Mouse (Mus musculus): ENCODE results near the gene Apela. TPM values are rescaled to one million over a fixed set of nuclear protein-coding genes. Genes with fewer than 3 reads are reported as not detected.

Gene Apela
- polyA plus RNA-seq, 1 experiment = not detected

- no peaks in the 10 kb centered on the region for H3K4me1 ChIP-seq (ENCODE audit: control insufficient read depth)
- no peaks in the 10 kb centered on the region for H3K27me3 ChIP-seq (ENCODE audit: control insufficient read depth)
- no peaks in the 10 kb centered on the region for H3K36me3 ChIP-seq (ENCODE audit: control insufficient read depth)
- H3K9me3 ChIP-seq (ENCODE audit: control insufficient read depth, low read length) = no peaks in the 10 kb centered on the region
- H3K4me3 ChIP-seq (replicated peaks) = no peak overlapping the region
- TF ChIP-seq TAL1 (IDR thresholded peaks at IDR 0.05; ENCODE audit: low read length) (no peak), GATA1 (IDR thresholded peaks at IDR 0.05; ENCODE audit: low read length) (no peak)
Observed at GRCm38 (mm10) chr8:65064071-65064470, 26.9 kb upstream of the Apela start.

GRCm38 (mm10) chr8:65062195-65062594 is 25.1 kb upstream of the Apela start:
- no peaks in the 10 kb centered on the region for H3K36me3 ChIP-seq (ENCODE audit: control insufficient read depth)
- H3K4me1 ChIP-seq (ENCODE audit: control insufficient read depth) = no peaks in the 10 kb centered on the region
- H3K27me3 ChIP-seq (ENCODE audit: control insufficient read depth) = no peaks in the 10 kb centered on the region
- TF ChIP-seq GATA1 (IDR thresholded peaks at IDR 0.05; ENCODE audit: low read length) (no peak), TAL1 (IDR thresholded peaks at IDR 0.05; ENCODE audit: low read length) (no peak)
- H3K9me3 ChIP-seq (ENCODE audit: control insufficient read depth, low read length) = no peaks in the 10 kb centered on the region
- H3K4me3 ChIP-seq (replicated peaks) = no peak overlapping the region

- no peaks in the 10 kb centered on the region for H3K9me3 ChIP-seq (ENCODE audit: control insufficient read depth, low read length)
- TF ChIP-seq GATA1 (IDR thresholded peaks at IDR 0.05; ENCODE audit: low read length) (no peak), TAL1 (IDR thresholded peaks at IDR 0.05; ENCODE audit: low read length) (no peak)
Observed at GRCm38 (mm10) chr8:65056722-65057121, 19.6 kb upstream of the Apela start.

DNA sequence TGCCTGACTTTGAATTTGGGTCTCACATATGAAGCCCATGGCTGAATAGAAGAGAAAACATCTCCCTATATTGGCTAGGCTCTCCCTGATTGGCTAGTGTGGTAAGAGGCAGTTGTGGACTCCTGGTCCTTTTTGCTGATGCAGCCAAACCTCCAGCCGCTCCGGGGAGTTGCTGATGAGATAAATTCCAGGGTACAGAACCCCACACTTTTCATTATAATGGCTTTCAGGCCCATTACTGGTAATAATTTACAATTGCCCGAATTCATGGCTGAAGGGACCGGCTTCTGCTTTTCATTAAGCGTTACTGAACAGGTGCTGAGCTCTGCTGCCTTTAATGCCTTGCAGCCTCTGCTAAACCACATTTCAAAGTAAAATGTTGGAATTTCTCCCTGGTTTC is 16.8 kb upstream of the Apela start:
- TF ChIP-seq GATA1 (IDR thresholded peaks at IDR 0.05; ENCODE audit: low read length) (no peak), TAL1 (IDR thresholded peaks at IDR 0.05; ENCODE audit: low read length) (no peak)
- Histone ChIP-seq H3K9me3 (ENCODE audit: control insufficient read depth, low read length) (no peaks in the 10 kb centered on the region), H3K36me3 (ENCODE audit: control insufficient read depth) (no peaks in the 10 kb centered on the region), H3K4me3 (replicated peaks) (no peak overlapping the region), H3K4me1 (ENCODE audit: control insufficient read depth) (no peaks in the 10 kb centered on the region), H3K27me3 (ENCODE audit: control insufficient read depth) (no peaks in the 10 kb centered on the region)

More at GRCm38 (mm10) chr8:65056722-65057121, 19.6 kb upstream of the Apela start:
- H3K4me1 ChIP-seq (ENCODE audit: control insufficient read depth) = no peaks in the 10 kb centered on the region
- no peaks in the 10 kb centered on the region for H3K36me3 ChIP-seq (ENCODE audit: control insufficient read depth)
- no peaks in the 10 kb centered on the region for H3K27me3 ChIP-seq (ENCODE audit: control insufficient read depth)
- no peak overlapping the region for H3K4me3 ChIP-seq (replicated peaks)

- Histone ChIP-seq H3K36me3 (ENCODE audit: control insufficient read depth) (no peaks in the 10 kb centered on the region), H3K4me1 (ENCODE audit: control insufficient read depth) (no peaks in the 10 kb centered on the region), H3K27me3 (ENCODE audit: control insufficient read depth) (no peaks in the 10 kb centered on the region), H3K4me3 (replicated peaks) (no peak overlapping the region), H3K9me3 (ENCODE audit: control insufficient read depth, low read length) (no peaks in the 10 kb centered on the region)
- no peak for TF ChIP-seq GATA1 (IDR thresholded peaks at IDR 0.05; ENCODE audit: low read length)
- no peak for TF ChIP-seq TAL1 (IDR thresholded peaks at IDR 0.05; ENCODE audit: low read length)
Observed at GRCm38 (mm10) chr8:65053554-65053953, 16.4 kb upstream of the Apela start.

- H3K4me1 ChIP-seq (ENCODE audit: control insufficient read depth) = no peaks in the 10 kb centered on the region
- no peaks in the 10 kb centered on the region for H3K27me3 ChIP-seq (ENCODE audit: control insufficient read depth)
- no peak overlapping the region for H3K4me3 ChIP-seq (replicated peaks)
- no peaks in the 10 kb centered on the region for H3K9me3 ChIP-seq (ENCODE audit: control insufficient read depth, low read length)
- H3K36me3 ChIP-seq (ENCODE audit: control insufficient read depth) = no peaks in the 10 kb centered on the region
- TF ChIP-seq TAL1 (IDR thresholded peaks at IDR 0.05; ENCODE audit: low read length) (no peak), GATA1 (IDR thresholded peaks at IDR 0.05; ENCODE audit: low read length) (no peak)
Observed at GRCm38 (mm10) chr8:65047801-65048200, 10.7 kb upstream of the Apela start.

GRCm38 (mm10) chr8:65047193-65047592 is 10.1 kb upstream of the Apela start:
- Histone ChIP-seq H3K36me3 (ENCODE audit: control insufficient read depth) (no peaks in the 10 kb centered on the region), H3K9me3 (ENCODE audit: control insufficient read depth, low read length) (no peaks in the 10 kb centered on the region), H3K4me1 (ENCODE audit: control insufficient read depth) (no peaks in the 10 kb centered on the region), H3K4me3 (replicated peaks) (no peak overlapping the region), H3K27me3 (ENCODE audit: control insufficient read depth) (no peaks in the 10 kb centered on the region)
- no peak for TF ChIP-seq GATA1 (IDR thresholded peaks at IDR 0.05; ENCODE audit: low read length)
- TF ChIP-seq TAL1 (IDR thresholded peaks at IDR 0.05; ENCODE audit: low read length) = no peak

DNA sequence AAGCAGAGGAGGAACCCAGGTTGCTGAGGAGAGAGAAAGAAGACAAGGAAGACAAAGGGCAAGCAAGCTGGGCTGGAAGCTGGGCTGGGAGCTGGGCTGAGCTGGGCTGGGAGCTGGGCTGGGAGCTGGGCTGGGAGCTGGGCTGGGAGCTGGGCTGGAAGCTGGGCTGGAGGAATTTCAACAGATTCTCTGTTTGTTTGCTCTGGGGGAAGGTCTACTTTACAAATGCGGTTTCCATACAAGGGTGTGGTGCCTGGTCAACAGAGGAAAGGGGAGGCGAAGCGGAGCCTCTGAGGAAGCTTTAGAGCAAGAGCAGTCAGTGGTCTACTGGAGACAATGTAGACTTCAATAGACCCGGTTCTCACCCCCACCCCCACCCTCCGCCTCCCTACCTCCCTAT is 9.4 kb upstream of the Apela start:
- Histone ChIP-seq H3K4me3 (replicated peaks) (no peak overlapping the region), H3K36me3 (ENCODE audit: control insufficient read depth) (no peaks in the 10 kb centered on the region), H3K9me3 (ENCODE audit: control insufficient read depth, low read length) (no peaks in the 10 kb centered on the region), H3K27me3 (ENCODE audit: control insufficient read depth) (no peaks in the 10 kb centered on the region), H3K4me1 (ENCODE audit: control insufficient read depth) (no peaks in the 10 kb centered on the region)
- TF ChIP-seq GATA1 (IDR thresholded peaks at IDR 0.05; ENCODE audit: low read length) (no peak), TAL1 (IDR thresholded peaks at IDR 0.05; ENCODE audit: low read length) (no peak)

DNA sequence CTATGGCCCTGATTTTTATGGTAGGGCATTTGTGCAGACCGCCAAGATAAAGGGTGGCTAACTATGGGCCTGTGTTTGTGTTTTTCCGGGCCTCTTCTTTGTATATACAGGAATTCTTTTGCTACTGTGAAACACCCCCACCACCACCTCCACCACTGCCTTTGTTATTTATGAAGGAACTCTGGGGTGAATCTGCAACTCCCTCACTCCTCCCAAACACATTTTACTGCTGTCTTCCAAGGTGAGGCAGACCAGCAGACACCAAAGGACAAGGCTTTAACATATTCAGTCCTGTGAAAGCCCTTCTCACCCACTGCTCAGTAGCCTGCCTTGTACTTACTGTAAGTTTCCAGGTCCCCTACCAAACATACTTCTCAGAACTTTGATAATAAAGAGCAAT is 3.0 kb downstream of the Apela start:
- no peak overlapping the region for H3K4me3 ChIP-seq (replicated peaks)
- no peaks in the 10 kb centered on the region for H3K9me3 ChIP-seq (ENCODE audit: control insufficient read depth, low read length)
- peaks cover 7% of the 10 kb centered on the region for H3K27me3 ChIP-seq (ENCODE audit: control insufficient read depth)
- TF ChIP-seq TAL1 (IDR thresholded peaks at IDR 0.05; ENCODE audit: low read length) (no peak), GATA1 (IDR thresholded peaks at IDR 0.05; ENCODE audit: low read length) (no peak)
- H3K4me1 ChIP-seq (ENCODE audit: control insufficient read depth) = no peaks in the 10 kb centered on the region
- H3K36me3 ChIP-seq (ENCODE audit: control insufficient read depth) = no peaks in the 10 kb centered on the region

DNA sequence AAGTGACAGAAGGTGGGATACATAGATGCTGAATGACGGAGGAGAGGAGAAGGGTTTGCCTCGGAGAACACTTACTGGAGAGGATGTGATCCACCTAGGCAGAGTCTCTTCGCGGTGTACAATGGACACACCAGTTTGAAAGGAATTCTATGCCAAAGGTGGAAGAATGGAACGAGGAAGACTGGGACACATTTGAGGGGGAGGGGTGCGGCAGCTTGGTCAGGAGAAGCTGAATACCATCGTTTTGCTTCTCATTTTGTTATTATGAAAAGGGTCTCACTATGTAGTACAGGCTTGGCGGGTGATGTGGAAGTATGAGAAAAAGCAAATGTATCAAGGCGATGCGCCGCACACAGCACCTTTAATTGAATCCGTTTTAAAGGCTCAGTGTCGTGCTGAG is 4.1 kb downstream of the Apela start:
- Histone ChIP-seq H3K36me3 (ENCODE audit: control insufficient read depth) (no peaks in the 10 kb centered on the region), H3K27me3 (ENCODE audit: control insufficient read depth) (peaks cover 7% of the 10 kb centered on the region), H3K9me3 (ENCODE audit: control insufficient read depth, low read length) (no peaks in the 10 kb centered on the region), H3K4me3 (replicated peaks) (no peak overlapping the region), H3K4me1 (ENCODE audit: control insufficient read depth) (no peaks in the 10 kb centered on the region)
- TF ChIP-seq GATA1 (IDR thresholded peaks at IDR 0.05; ENCODE audit: low read length) (no peak), TAL1 (IDR thresholded peaks at IDR 0.05; ENCODE audit: low read length) (no peak)

Data from erythroblast, embryonic 14.5 days (primary cell).